Mouse (Mus musculus) kidney, embryonic 16.5 days (tissue): Measurements from ENCODE around the gene Inava. TPM values are rescaled to one million over a fixed set of nuclear protein-coding genes. Genes with fewer than 3 reads are reported as not detected.
A peak's percentile ranks its signal among the peaks of the same experiment; 100 is the strongest.

ENCODE experiments used
- ATAC-seq: fragments of 200-750 bp; cut with Nextera tagmentation; 2 replicates; pipeline ENCODE4 v1.8.0; 2017; ENCODE audit warnings: moderate TSS enrichment; ENCODE audit not compliant: low FRiP score, low TSS enrichment
- H3K27ac ChIP-seq: fragments of 300-500 bp; sonication (generic); 2 replicates; pipeline ENCODE4 v1.5.1; 2014; ENCODE audit warnings: low read length
- H3K27me3 ChIP-seq: fragments of 300-500 bp; sonication (generic); 2 replicates; pipeline ENCODE4 v1.6.1; 2014; ENCODE audit warnings: low read length, control low read depth, mixed read lengths; ENCODE audit not compliant: insufficient read depth
- H3K36me3 ChIP-seq: fragments of 300-500 bp; sonication (generic); 2 replicates; pipeline ENCODE4 v1.6.1; 2014; ENCODE audit warnings: low read length, control low read depth, mixed read lengths; ENCODE audit not compliant: insufficient read depth
- H3K4me1 ChIP-seq: fragments of 300-500 bp; sonication (generic); 2 replicates; pipeline ENCODE4 v1.6.1; 2014; ENCODE audit warnings: low read length, control low read depth, mixed read lengths; ENCODE audit not compliant: insufficient read depth
- H3K4me2 ChIP-seq: fragments of 300-500 bp; sonication (generic); replicated peaks from 2 replicates; pipeline ENCODE4 v1.6.1; 2014; ENCODE audit warnings: low read depth, low read length
- H3K4me3 ChIP-seq: fragments of 300-500 bp; sonication (generic); 2 replicates; pipeline ENCODE4 v1.5.1; 2014; ENCODE audit warnings: mild to moderate bottlenecking, low read length
- H3K9ac ChIP-seq: fragments of 300-500 bp; sonication (generic); replicated peaks from 2 replicates; pipeline ENCODE4 v1.6.1; 2014; ENCODE audit warnings: low read length
- H3K9me3 ChIP-seq: fragments of 300-500 bp; sonication (generic); 2 replicates; pipeline ENCODE4 v1.6.1; 2016; ENCODE audit warnings: low read length, control low read depth
- WGBS: fragments of 180-500 bp; shearing (Covaris S2); extraction: QIAGEN DNeasy Blood & Tissue Kit; methylation state at CpG from one replicate; pipeline ENCODE4 v1.1.7; 2014; 5-methylcytosine and 5-hydroxymethylcytosine counted together
- polyA plus RNA-seq: library from polyadenylated mRNA; unstranded; fragments of >200 nt; fragmentation: Nextera tagmentation; extraction: Ambion mirVana; gene quantifications from 2 replicates; pipeline ENCODE4 v1.2.1, GENCODE M21; 2015

The Inava gene
- polyA plus RNA-seq, result 20.2 and 22.2 TPM in 2 replicates

GRCm38 (mm10) chr1:136233892-136234594 is at the start of gene Inava:
Inava (minus strand) TSS chr1:136234264.
- H3K9ac ChIP-seq, result peak within 1 kb of the TSS; percentile 71
- under 1% methylated on average over 37 of the region's 51 CpGs for WGBS
- H3K4me1 ChIP-seq, result peaks cover 32% of the 10 kb centered on the region
- peak within 1 kb of the TSS; percentile 87 for H3K4me2 ChIP-seq
- H3K9me3 ChIP-seq, result no peaks in the 10 kb centered on the region
- H3K36me3 ChIP-seq, result no peaks in the 10 kb centered on the region
- H3K27me3 ChIP-seq, result no peaks in the 10 kb centered on the region
- H3K27ac ChIP-seq, result peak within 1 kb of the TSS; percentile 81
- H3K4me3 ChIP-seq, result peak within 1 kb of the TSS; percentile 67
- ATAC-seq, result peak; percentile 88

GRCm38 (mm10) chr1:136277366-136277765 is 43.3 kb upstream of the Inava start:
- no peak overlapping the region for H3K9ac ChIP-seq
- no peaks in the 10 kb centered on the region for H3K4me1 ChIP-seq
- no peaks in the 10 kb centered on the region for H3K27me3 ChIP-seq
- ATAC-seq, result no peak
- no peak overlapping the region for H3K27ac ChIP-seq
- no peak overlapping the region for H3K4me2 ChIP-seq
- H3K4me3 ChIP-seq, result no peak overlapping the region
- WGBS, result 90% methylated on average over 8 of the region's 8 CpGs
- peaks cover 75% of the 10 kb centered on the region for H3K36me3 ChIP-seq
- no peaks in the 10 kb centered on the region for H3K9me3 ChIP-seq

- Histone ChIP-seq H3K27ac (no peak overlapping the region), H3K9ac (no peak overlapping the region), H3K4me3 (no peak overlapping the region), H3K4me2 (no peak overlapping the region), H3K36me3 (peaks cover 28% of the 10 kb centered on the region), H3K9me3 (no peaks in the 10 kb centered on the region), H3K4me1 (no peaks in the 10 kb centered on the region), H3K27me3 (no peaks in the 10 kb centered on the region)
- WGBS, result 86% methylated on average over 7 of the region's 7 CpGs
- ATAC-seq, result no peak
These were observed 34.2 kb upstream of the Inava start for GRCm38 (mm10) chr1:136268224-136268623.

GRCm38 (mm10) chr1:136266127-136266526 is 32.1 kb upstream of the Inava start:
- Histone ChIP-seq H3K9ac (no peak overlapping the region), H3K27ac (no peak overlapping the region), H3K4me1 (no peaks in the 10 kb centered on the region), H3K4me2 (no peak overlapping the region), H3K4me3 (no peak overlapping the region), H3K27me3 (peaks cover 18% of the 10 kb centered on the region), H3K36me3 (peaks cover 12% of the 10 kb centered on the region; the same call in 1 of the 2 replicates), H3K9me3 (no peaks in the 10 kb centered on the region)
- WGBS, result 45% methylated on average over 6 of the region's 6 CpGs
- no peak for ATAC-seq

GRCm38 (mm10) chr1:136263355-136263754 is 29.3 kb upstream of the Inava start:
- Histone ChIP-seq H3K27ac (no peak overlapping the region), H3K4me3 (no peak overlapping the region), H3K27me3 (peaks cover 46% of the 10 kb centered on the region), H3K36me3 (peaks cover 4% of the 10 kb centered on the region; the same call in 1 of the 2 replicates), H3K4me2 (no peak overlapping the region), H3K9ac (no peak overlapping the region), H3K9me3 (no peaks in the 10 kb centered on the region), H3K4me1 (peaks cover 12% of the 10 kb centered on the region)
- ATAC-seq, result no peak
- 86% methylated on average over 5 of the region's 5 CpGs for WGBS

- ATAC-seq, result peak; percentile 52; the same call in 1 of the 2 replicates
- Histone ChIP-seq H3K27me3 (peaks cover 65% of the 10 kb centered on the region), H3K4me1 (peaks cover 12% of the 10 kb centered on the region), H3K4me2 (peak within 1 kb of the TSS; percentile 94), H3K9ac (peak within 1 kb of the TSS; percentile 59), H3K4me3 (peak within 1 kb of the TSS; percentile 58), H3K27ac (no peak within 1 kb of the TSS), H3K9me3 (no peaks in the 10 kb centered on the region), H3K36me3 (no peaks in the 10 kb centered on the region)
- WGBS, result 8% methylated on average over 28 of the region's 28 CpGs
These were observed 26.7 kb upstream of the Inava start, which contains the start of gene Gpr25 for GRCm38 (mm10) chr1:136260635-136261238. Gpr25 (minus strand) TSS chr1:136260873.

- peak overlapping the region; percentile 59 for H3K9ac ChIP-seq
- WGBS, result under 1% methylated on average over 89 of the region's 95 CpGs
- peaks cover 68% of the 10 kb centered on the region for H3K27me3 ChIP-seq
These were observed 26.0 kb upstream of the Inava start for GRCm38 (mm10) chr1:136259893-136260634.

GRCm38 (mm10) chr1:136259543-136259892 is 25.5 kb upstream of the Inava start:
- H3K4me1 ChIP-seq, result peaks cover 12% of the 10 kb centered on the region
- H3K27ac ChIP-seq, result no peak overlapping the region
- H3K9me3 ChIP-seq, result no peaks in the 10 kb centered on the region
- peak overlapping the region; percentile 58 for H3K4me3 ChIP-seq
- no peaks in the 10 kb centered on the region for H3K36me3 ChIP-seq
- peak; percentile 19; the same call in 1 of the 2 replicates for ATAC-seq
- H3K4me2 ChIP-seq, result peak overlapping the region; percentile 94
- H3K9ac ChIP-seq, result no peak overlapping the region
- WGBS, result 4% methylated on average over 16 of the region's 16 CpGs
- H3K27me3 ChIP-seq, result peaks cover 68% of the 10 kb centered on the region

More at GRCm38 (mm10) chr1:136259893-136260634, 26.0 kb upstream of the Inava start:
- peak overlapping the region; percentile 58 for H3K4me3 ChIP-seq
- peak overlapping the region; percentile 94 for H3K4me2 ChIP-seq
- peak; percentile 81 for ATAC-seq
- no peaks in the 10 kb centered on the region for H3K36me3 ChIP-seq
- H3K9me3 ChIP-seq, result no peaks in the 10 kb centered on the region
- no peak overlapping the region for H3K27ac ChIP-seq
- H3K4me1 ChIP-seq, result peaks cover 12% of the 10 kb centered on the region

GRCm38 (mm10) chr1:136258495-136258894 is 24.4 kb upstream of the Inava start:
- Histone ChIP-seq H3K36me3 (no peaks in the 10 kb centered on the region), H3K4me1 (peaks cover 12% of the 10 kb centered on the region), H3K9ac (no peak overlapping the region), H3K27me3 (peaks cover 68% of the 10 kb centered on the region), H3K4me2 (no peak overlapping the region), H3K9me3 (no peaks in the 10 kb centered on the region), H3K4me3 (no peak overlapping the region), H3K27ac (no peak overlapping the region)
- no peak for ATAC-seq
- 71% methylated on average over 9 of the region's 9 CpGs for WGBS
